Mouse (Mus musculus) v-Abl transformed pro-B cells (cell line): ENCODE measurements at regions not wholly inside any gene's neighbourhood (a gene's known extent, or its start where the extent isn't known, plus 50 kb on each side); places are given as distances from the start of the nearest gene placed in this dataset.

Experiments used
- in situ Hi-C, 2 experiments: fragments of 400-800 bp; cut with MboI; formaldehyde crosslinking; loops; one replicate each; pipeline ENCODE4 v1.15.1; 2025; ENCODE audit not compliant: unreplicated experiment in 2 of 2

DNA sequence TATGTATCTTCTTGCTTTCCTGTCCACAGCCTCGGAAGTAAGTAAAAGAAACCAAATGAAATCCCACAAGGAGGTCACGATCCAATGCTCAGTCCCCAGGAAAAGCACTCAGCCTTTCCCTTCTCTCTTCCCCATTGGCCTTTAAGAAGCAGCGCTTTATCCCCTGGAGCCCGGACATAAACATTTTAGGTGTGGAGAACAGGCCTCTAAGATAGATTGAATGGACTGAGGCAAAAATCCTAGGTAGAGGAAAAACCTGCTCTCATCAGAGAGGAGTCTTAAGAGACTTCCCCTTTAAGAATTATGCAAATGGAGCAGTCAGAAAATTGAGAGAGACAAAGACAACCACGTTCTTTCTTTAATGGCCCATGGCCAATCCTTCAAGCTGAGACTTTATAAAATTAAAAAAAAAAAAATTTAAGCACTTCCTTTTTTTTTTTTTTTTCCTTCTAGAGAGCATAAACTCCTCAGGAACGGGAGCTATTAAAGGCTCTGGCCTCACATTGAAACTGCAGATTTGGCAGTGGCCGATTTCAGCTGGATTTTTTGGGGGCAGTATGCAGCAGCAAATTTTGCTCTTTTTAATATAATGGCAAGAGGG lies 1020.5 kb downstream of the 9330182O14Rik start:
- in situ Hi-C loops: loop anchor here (25.0 kb wide), 1 partner anchor 1558 kb away; no protein-coding TSS in a partner anchor

DNA sequence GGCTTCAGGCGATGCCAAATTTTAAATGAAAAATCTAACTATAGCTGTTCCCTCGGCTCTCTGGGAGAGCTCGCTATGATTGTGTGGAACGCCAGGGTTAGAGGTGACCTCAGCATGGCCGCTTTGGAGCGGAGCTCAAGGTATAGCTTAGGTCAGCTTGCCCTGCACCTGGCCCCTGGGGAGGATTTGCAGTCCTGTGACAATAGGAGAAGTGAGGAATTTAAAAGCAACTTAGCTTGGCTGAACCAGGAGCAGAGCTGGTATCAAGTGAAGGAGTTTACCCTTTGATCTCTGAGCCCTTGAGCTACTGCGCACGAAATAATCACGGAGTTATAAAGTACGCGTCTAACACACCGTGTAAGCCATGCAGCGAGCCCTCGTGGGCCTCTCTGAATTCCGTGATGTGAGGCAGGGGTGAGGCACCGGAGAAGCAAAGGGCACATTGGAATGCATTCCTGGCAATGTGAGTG lies 1021.0 kb downstream of the 9330182O14Rik start:
- in situ Hi-C loops: loop anchor here (25.0 kb wide), 1 partner anchor 1557 kb away; no protein-coding TSS in a partner anchor

DNA sequence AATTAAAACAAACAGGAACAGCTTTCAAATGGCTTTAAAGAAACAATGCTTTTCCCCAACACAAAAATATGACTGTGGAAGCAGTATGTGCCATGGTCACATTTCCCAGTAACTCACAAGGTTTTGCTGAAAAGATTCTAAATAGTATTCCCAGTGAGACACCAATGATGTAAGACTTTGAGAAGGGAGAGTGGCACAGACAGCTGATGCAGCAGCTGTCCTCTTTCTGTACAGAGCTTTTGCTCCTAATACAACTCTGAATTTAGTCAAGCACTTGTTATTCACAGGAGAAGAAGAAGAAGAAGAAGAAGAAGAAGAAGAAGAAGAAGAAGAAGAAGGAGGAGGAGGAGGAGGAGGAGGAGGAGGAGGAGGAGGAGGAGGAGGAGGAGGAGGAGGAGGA lies 1023.6 kb downstream of the 9330182O14Rik start:
- in situ Hi-C loops: loop anchor here (25.0 kb wide), 1 partner anchor 1554 kb away; no protein-coding TSS in a partner anchor

DNA sequence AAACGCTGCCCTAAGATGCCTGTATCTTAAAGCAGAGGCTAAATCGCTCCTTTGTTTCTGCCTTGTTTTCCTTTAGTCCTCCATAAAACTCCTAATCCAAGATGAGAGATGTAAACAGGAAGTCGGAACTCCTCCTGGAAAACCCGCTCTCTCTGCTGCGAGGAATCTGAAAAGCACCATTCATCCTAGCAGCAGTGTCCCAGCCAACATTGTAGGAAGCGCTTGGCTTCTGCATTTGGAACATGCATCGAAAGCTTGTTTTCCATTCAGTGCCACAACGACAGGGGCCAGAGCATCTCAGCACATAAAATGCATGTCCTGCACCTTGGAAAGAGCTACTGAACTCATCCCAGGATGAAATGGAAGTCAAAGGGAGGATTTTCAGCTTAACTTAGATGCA lies 1028.1 kb downstream of the 9330182O14Rik start:
- in situ Hi-C loops: loop anchor here (5.0 to 25.0 kb wide), 5 partner anchors 493 to 1753 kb away; no protein-coding TSS in a partner anchor

DNA sequence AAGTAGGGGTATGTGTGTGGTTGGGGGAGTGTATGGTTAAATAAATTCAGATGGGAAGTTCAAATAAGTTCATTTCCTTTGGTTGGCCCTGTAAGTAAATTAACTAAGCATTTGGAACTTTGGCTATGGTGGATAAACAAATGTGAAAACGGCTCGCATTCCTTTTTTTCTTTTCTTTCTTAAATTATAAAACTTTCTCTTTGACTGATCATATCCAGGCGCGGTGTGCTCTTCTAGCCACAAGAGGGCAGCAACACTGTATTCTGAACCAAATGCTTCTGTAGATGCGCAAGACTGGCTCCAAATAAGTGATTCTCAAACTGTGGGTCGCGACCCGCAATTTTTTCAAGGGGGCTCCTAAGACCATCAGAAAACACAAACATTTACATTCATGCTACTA lies 1028.6 kb downstream of the 9330182O14Rik start:
- in situ Hi-C loops: loop anchor here (5.0 to 25.0 kb wide), 5 partner anchors 492 to 1752 kb away; no protein-coding TSS in a partner anchor

DNA sequence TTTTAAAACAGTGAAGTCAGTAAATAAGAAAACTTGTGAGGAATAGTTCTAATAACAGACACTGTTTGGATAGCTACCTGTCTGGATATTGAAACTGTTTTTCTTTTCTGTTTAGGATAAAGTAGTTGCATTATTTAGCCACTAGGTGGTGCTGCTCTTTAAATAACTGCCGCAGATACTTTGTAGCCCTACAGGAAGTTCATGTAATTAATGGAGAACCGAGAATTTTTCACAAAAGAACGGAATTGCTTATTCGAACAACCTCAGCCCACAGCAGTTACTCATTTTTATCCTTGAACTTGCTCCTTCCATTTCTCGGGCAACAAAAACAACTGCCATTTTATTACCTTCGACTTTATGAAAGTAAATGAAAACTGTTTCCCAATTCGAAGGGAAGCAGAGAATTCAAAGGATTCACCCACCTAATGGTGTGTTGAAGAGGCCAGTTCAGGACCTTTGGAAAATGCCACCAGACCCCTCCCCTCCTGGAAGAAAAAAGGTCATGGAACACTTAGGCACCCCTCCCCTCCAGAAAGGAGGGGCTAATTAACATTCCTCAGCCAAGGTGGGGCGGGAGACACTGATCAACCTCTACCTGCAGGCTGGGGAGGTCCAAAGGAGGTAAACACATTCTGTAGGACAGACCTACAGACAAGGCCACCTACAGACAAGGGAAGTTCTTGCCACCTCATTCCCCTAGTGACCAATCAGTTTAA lies 1029.6 kb downstream of the 9330182O14Rik start:
- in situ Hi-C loops: loop anchor here (5.0 to 25.0 kb wide), 5 partner anchors 491 to 1751 kb away; no protein-coding TSS in a partner anchor

DNA sequence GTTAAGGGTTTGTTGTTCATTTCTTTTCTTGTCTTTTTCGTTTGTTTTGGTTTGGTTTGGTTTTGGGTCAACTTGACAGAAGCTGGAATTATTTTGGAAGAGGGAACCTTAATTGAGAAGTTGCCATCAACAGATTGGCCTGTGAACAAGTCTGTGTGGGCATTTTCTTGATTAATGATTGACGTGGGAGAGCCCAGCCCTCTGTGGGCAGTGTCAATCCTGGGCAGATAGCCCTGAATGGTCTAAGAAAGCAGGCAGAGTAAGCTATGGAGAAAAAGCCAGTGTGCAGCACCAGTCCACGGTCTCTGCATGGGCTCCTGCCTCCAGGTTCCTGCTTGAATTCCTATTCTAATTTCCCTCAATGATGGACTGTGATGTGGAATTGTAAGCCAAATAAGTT lies 1031.4 kb downstream of the 9330182O14Rik start:
- in situ Hi-C loops: loop anchor here (5.0 to 25.0 kb wide), 5 partner anchors 489 to 1749 kb away; no protein-coding TSS in a partner anchor

DNA sequence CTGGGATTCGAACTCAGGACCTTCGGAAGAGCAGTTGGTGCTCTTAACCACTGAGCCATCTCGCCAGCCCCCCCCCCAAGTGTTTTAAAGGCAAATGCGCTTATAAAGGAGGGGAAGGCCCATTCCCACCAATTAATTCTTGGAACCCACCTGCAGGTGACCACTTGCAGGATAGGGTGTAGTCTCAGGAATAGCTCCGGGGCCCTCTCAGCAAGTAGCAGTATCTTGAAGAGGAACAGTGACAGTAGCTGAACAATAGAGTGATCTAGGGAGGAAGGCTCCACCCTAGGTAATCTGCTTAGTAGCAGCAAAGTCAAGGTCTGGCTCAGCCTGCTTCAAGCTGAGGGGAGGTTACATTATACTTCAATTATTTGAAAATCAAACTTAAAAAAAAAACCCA lies 1056.6 kb downstream of the 9330182O14Rik start:
- in situ Hi-C loops: loop anchor here in 1 of 2 experiments (25.0 kb wide), 1 partner anchor 1722 kb away; no protein-coding TSS in a partner anchor

DNA sequence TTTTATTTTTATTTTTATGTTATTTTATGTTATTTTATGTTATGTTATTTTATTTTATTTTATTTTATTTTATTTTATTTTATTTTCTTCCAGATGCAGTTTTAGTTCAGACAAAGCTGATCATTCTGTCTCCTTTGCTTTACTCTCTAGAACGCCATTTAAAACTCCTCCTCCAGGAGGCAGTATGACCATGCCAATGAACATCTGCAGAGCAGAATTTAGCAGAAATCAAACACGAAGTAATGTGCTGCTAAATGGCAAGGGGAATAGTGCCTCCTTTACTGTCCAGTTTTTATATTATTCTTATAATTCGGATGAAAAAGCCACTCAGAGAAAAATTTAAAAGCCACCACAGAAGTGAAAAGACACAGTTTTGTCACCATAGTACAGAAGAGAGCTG lies 1059.1 kb downstream of the 9330182O14Rik start:
- in situ Hi-C loops: loop anchor here in 1 of 2 experiments (25.0 kb wide), 1 partner anchor 1719 kb away; no protein-coding TSS in a partner anchor

DNA sequence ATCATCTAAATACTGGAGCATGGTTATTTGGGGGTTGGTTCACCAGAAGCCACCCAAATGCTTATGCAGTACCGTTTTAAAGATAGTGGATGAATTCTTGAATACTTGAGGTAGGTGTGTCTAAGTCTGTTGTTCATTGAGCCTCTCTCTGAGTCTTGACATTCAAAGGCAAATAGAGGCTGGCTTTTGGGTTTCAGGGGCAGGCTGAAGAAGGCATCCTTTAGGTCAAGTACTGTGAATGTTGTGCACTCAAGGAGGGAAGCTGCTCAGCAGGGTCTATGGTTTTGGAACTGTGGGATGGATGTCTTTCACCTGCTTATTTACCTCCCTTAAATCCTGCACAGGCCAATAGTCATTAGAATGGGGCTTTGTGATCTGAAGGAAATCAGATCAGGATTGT lies 1089.6 kb downstream of the 9330182O14Rik start:
- in situ Hi-C loops: no loop called here

DNA sequence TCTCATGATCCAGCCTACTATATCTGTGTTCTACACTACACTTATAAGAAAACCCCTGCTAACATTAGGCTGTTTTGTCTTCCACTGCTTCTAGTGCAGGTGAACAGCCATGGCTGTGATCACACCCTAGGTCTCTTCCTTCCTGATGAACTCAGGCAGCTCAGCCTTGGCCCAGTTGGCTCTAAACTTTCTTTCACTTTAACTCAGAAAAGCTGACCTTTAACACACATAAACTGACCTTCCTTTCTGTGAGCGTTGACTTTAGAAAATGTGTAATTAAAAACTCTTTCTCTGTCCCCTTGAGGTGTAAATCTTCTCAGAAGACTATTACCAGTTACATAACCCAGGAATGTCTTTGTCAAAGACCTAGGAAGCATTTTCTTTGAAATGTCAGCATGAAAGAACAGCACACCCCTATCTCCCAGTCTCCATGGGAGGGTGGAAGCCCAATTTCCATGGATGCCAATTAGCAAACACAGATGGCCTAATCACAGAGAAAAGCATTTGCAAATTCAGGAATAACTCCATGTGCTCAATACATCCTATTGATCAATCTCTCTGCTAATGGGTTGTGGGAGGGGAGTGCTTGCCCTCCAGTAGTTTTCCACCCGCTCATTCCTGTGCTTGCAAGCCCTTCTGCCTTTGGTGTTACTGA lies 1098.4 kb downstream of the 9330182O14Rik start:
- in situ Hi-C loops: no loop called here
